Mouse (Mus musculus) heart, postnatal 4 days (tissue): ENCODE results near the gene Gm2016. TPM values are rescaled to one million over a fixed set of nuclear protein-coding genes. Genes with fewer than 3 reads are reported as not detected.
A peak's percentile ranks its signal among the peaks of the same experiment; 100 is the strongest.
"Not testable (repeated sequence)": the region's sequence is repeated elsewhere in the genome, so short reads cannot be mapped to it uniquely, and the experiment has no call there.

Experiments
- DNase-seq: peaks from one replicate; pipeline ENCODE4 v3.0.0; 2021
- total RNA-seq, 2 experiments: library from RNA; stranded (reverse); gene quantifications; 2 replicates each; pipeline ENCODE4 v1.2.3; 2021

The Gm2016 gene
- not detected for total RNA-seq

- DNase-seq = not testable (repeated sequence)
Observed at GRCm38 (mm10) chr12:87873772-87874171, at the start of gene Gm2016. TSS of gene Gm2016 (plus strand) at chr12:87874072.

GRCm38 (mm10) chr12:87842239-87842638 is 31.6 kb upstream of the Gm2016 start, which contains the start of gene Gm2001:
TSS of gene Gm2001 (minus strand) at chr12:87842339.
- not testable (repeated sequence) for DNase-seq

DNA sequence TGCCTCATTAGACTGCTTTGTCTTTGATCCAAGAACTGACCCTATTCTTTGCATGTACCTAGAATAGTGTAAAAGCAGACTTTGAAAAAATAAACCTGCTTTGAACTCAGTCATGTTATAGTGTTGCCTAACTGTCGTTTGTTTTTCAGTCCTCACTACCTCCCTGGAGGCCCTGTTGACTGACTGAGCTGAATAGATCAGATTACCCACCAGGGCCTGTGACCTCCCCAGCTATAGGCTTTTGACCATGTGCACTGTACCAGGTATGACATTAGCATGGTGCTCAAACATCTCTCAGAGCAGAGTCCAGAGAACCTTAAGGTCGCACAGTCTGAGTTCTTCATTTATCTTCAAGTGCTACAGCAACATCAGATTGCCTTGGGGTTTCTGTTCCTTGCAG is 23.2 kb upstream of the Gm2016 start:
- not testable (repeated sequence) for DNase-seq

DNA sequence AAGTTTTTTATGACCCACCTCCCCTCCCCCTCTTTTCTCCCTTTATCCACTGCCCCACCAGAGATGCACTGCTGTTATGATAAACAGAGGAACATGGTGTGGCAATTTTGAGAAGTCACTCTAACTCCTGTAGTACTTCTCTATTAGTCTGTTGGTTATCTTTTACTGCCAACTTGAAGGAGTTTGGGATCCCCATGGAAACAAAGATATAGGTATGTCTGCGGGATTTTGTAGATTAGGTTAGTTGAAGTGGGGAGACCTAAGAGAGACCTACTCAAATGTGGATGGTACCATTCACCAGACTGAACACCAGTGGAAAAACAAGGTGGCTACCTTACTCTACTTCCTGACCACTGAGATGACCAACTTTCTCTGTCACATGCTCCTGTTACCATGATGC is 17.8 kb upstream of the Gm2016 start:
- DNase-seq = not testable (repeated sequence)

GRCm38 (mm10) chr12:87861740-87862692 is 11.9 kb upstream of the Gm2016 start:
- DNase-seq = peak; percentile 11

- not testable (repeated sequence) for DNase-seq
Observed at GRCm38 (mm10) chr12:87863638-87864037, 10.2 kb upstream of the Gm2016 start.

- not testable (repeated sequence) for DNase-seq
Observed at GRCm38 (mm10) chr12:87864048-87864447, 9.8 kb upstream of the Gm2016 start.

DNA sequence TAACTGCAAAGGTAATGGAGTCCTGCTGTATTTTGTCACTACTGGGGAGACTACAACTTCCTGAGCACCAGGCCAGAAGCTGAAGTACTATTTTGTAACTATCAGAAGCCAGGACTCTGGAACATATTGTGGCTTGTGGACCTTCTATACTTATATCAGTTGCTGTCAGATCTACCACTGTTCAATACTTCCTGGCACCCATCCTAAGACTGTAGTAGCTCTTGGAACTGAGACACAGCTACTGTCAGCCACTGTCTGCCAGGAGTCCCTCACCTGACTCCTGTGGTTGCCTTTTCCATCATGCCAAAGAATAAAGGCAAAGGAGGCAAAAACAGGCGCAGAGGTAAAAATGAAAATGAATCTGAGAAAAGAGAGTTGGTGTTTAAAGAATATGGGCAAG is 21.2 kb downstream of the Gm2016 start, which contains the start of gene Gm2022:
Gene Gm2022 (plus strand): TSS at position 301 of the 400 bp plus-strand sequence.
- not testable (repeated sequence) for DNase-seq

DNA sequence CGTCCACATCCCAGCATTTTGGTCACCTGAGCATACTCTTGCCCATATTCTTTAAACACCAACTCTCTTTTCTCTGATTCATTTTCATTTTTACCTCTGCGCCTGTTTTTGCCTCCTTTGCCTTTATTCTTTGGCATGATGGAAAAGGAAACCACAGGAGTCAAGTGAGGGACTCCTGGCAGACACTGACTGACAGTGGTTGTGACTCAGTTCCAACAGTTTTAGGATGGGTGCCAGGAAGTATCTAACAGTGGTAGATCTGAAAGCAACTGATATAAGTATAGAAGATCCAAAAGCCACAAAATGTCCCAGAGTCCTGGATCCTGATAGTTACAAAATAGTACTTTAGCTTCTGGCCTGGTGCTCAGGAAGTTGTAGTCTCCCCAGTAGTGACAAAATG is 45.8 kb downstream of the Gm2016 start, which contains the start of gene Gm2035:
Gene Gm2035 (minus strand): TSS at position 137 of the 400 bp plus-strand sequence.
- DNase-seq = not testable (repeated sequence)

Other genes starting within 250 kb of the Gm2016 start
- gene Gm16381, start 229.5 kb upstream of the Gm2016 start, total RNA-seq = not detected
- gene Gm21319, start 98.3 kb upstream of the Gm2016 start, total RNA-seq = not detected
- gene Gm21936, start 78.6 kb upstream of the Gm2016 start, total RNA-seq = not detected
- gene BB287469, start 57.5 kb upstream of the Gm2016 start, total RNA-seq = not detected
- gene Gm2001, start 31.7 kb upstream of the Gm2016 start, total RNA-seq = not detected
- not detected for gene Gm2022, start 21.3 kb downstream of the Gm2016 start, total RNA-seq
- not detected for gene Gm2035, start 45.8 kb downstream of the Gm2016 start, total RNA-seq
- gene Gm2042, start 80.0 kb downstream of the Gm2016 start, total RNA-seq = not detected
- not detected for gene Gm2075, start 137.8 kb downstream of the Gm2016 start, total RNA-seq
- gene Gm6803, start 144.7 kb downstream of the Gm2016 start, total RNA-seq = not detected
- gene Gm2056, start 152.9 kb downstream of the Gm2016 start, total RNA-seq = not detected
- gene Gm16368, start 209.6 kb downstream of the Gm2016 start, total RNA-seq = not detected